Mouse (Mus musculus): ENCODE data around the gene Ehhadh.

DNA sequence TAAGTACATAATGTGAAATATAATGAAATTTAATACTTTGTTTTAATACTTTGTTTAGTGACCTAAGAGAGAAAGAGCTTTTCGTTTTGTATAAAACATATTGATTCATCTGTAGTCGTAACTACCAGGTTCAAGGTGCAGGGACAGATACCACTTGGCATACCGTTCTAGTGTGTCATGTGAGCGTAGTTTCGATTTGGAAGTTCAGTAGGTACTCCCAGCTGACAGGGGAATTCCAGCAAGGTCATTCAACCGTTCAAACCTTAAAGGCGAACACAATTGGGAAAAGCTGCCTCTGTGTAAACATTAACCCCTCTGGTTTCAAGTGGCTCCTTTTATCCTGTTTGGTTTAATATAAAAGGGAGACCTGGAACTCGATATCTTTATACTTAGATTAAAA, 31.0 kb upstream of the Ehhadh start:
- TF ChIP-seq POLR2A (IDR thresholded peaks at IDR 0.05; ENCODE audit: insufficient read length, low read depth), result no peak
- TF ChIP-seq TCF12 (IDR thresholded peaks at IDR 0.05; ENCODE audit: insufficient read depth, poor library complexity, severe bottlenecking), result no peak
- TF ChIP-seq MAX (IDR thresholded peaks at IDR 0.05; ENCODE audit: low read depth), result no peak
- TF ChIP-seq SRF (IDR thresholded peaks at IDR 0.05; ENCODE audit: control insufficient read depth, insufficient read length, low read depth), result no peak
- no peak for TF ChIP-seq USF1 (IDR thresholded peaks at IDR 0.05; ENCODE audit: low read depth)
- TF ChIP-seq POLR2AphosphoS2 (IDR thresholded peaks at IDR 0.05; ENCODE audit: insufficient read length, low read depth), result no peak
- no peak for TF ChIP-seq CEBPB (IDR thresholded peaks at IDR 0.05; ENCODE audit: insufficient read depth, poor library complexity, severe bottlenecking)
- TF ChIP-seq E2F4 (IDR thresholded peaks at IDR 0.05; ENCODE audit: insufficient read depth), result no peak
